Mouse (Mus musculus): Measurements from ENCODE around the gene Flnb. TPM values are rescaled to one million over a fixed set of nuclear protein-coding genes. Genes with fewer than 3 reads are reported as not detected.
A peak's percentile ranks its signal among the peaks of the same experiment; 100 is the strongest.

Flnb gene
- polyA plus RNA-seq (2016; fragmentation: Nextera tagmentation; extraction: Ambion mirVana): 17.2 and 19.8 TPM in 2 replicates

- peaks cover 8% of the 10 kb centered on the region; the same call in 1 of the 2 replicates for H3K27me3 ChIP-seq (ENCODE audit: insufficient read depth, poor library complexity, severe bottlenecking)
- H3K36me3 ChIP-seq: no peaks in the 10 kb centered on the region
- peak within 1 kb of the TSS; percentile 86 for H3K27ac ChIP-seq
- peak within 1 kb of the TSS; percentile 75 for H3K4me3 ChIP-seq
- DNase-seq (ENCODE audit: low spot score): peak; percentile 95
- WGBS: under 1% methylated on average over 49 of the region's 49 CpGs
- H3K4me1 ChIP-seq (replicated peaks): peaks cover 37% of the 10 kb centered on the region
- no peaks in the 10 kb centered on the region for H3K9me3 ChIP-seq
Observed at GRCm38 (mm10) chr14:7817770-7818462, at the start of gene Flnb. Gene Flnb (plus strand): TSS chr14:7817957.

- Histone ChIP-seq H3K36me3 (no peaks in the 10 kb centered on the region), H3K9me3 (no peaks in the 10 kb centered on the region), H3K27me3 (ENCODE audit: insufficient read depth, poor library complexity, severe bottlenecking) (no peaks in the 10 kb centered on the region), H3K4me1 (replicated peaks) (0 out of 2 replicates have a peak, but pooled peaks cover 7% of the 10 kb centered on the region), H3K27ac (peak overlapping the region; percentile 80), H3K4me3 (peak overlapping the region; percentile 51)
- DNase-seq (ENCODE audit: low spot score): peak; percentile 65
- WGBS: 50% methylated on average over 24 of the region's 24 CpGs
Observed at GRCm38 (mm10) chr14:7773714-7774389, 43.9 kb upstream of the Flnb start.

- 46% methylated on average over 13 of the region's 13 CpGs for WGBS
Observed at GRCm38 (mm10) chr14:7786073-7786472, 31.7 kb upstream of the Flnb start.

GRCm38 (mm10) chr14:7789266-7790030, 28.3 kb upstream of the Flnb start:
- Histone ChIP-seq H3K27ac (no peak overlapping the region), H3K9me3 (no peaks in the 10 kb centered on the region), H3K4me1 (replicated peaks) (peaks cover 11% of the 10 kb centered on the region), H3K4me3 (no peak overlapping the region), H3K27me3 (ENCODE audit: insufficient read depth, poor library complexity, severe bottlenecking) (peaks cover 16% of the 10 kb centered on the region; the same call in 1 of the 2 replicates), H3K36me3 (no peaks in the 10 kb centered on the region)
- no peak for DNase-seq (ENCODE audit: low spot score)
- 85% methylated on average over 7 of the region's 7 CpGs for WGBS

More at GRCm38 (mm10) chr14:7786073-7786472, 31.7 kb upstream of the Flnb start:
- Histone ChIP-seq H3K9me3 (no peaks in the 10 kb centered on the region), H3K4me3 (no peak overlapping the region), H3K27me3 (ENCODE audit: insufficient read depth, poor library complexity, severe bottlenecking) (peaks cover 4% of the 10 kb centered on the region; the same call in 1 of the 2 replicates), H3K27ac (no peak overlapping the region), H3K36me3 (no peaks in the 10 kb centered on the region), H3K4me1 (replicated peaks) (peaks cover 2% of the 10 kb centered on the region; the same call in 1 of the 2 replicates)
- DNase-seq (ENCODE audit: low spot score): no peak

GRCm38 (mm10) chr14:7791061-7791531, 26.7 kb upstream of the Flnb start:
- Histone ChIP-seq H3K27ac (peak overlapping the region; percentile 40), H3K4me3 (peak overlapping the region; percentile 57), H3K4me1 (replicated peaks) (peaks cover 11% of the 10 kb centered on the region), H3K27me3 (ENCODE audit: insufficient read depth, poor library complexity, severe bottlenecking) (peaks cover 16% of the 10 kb centered on the region; the same call in 1 of the 2 replicates), H3K36me3 (no peaks in the 10 kb centered on the region), H3K9me3 (no peaks in the 10 kb centered on the region)
- 13% methylated on average over 19 of the region's 19 CpGs for WGBS
- no peak for DNase-seq (ENCODE audit: low spot score)

GRCm38 (mm10) chr14:7791532-7792159, 26.1 kb upstream of the Flnb start, which contains the start of gene Gm26661:
Gene Gm26661 (plus strand): TSS chr14:7791587.
- Histone ChIP-seq H3K27me3 (ENCODE audit: insufficient read depth, poor library complexity, severe bottlenecking) (peaks cover 16% of the 10 kb centered on the region; the same call in 1 of the 2 replicates), H3K9me3 (no peaks in the 10 kb centered on the region), H3K27ac (peak within 1 kb of the TSS; percentile 40), H3K4me1 (replicated peaks) (peaks cover 11% of the 10 kb centered on the region), H3K4me3 (peak within 1 kb of the TSS; percentile 57), H3K36me3 (no peaks in the 10 kb centered on the region)
- WGBS: 2% methylated on average over 30 of the region's 30 CpGs
- DNase-seq (ENCODE audit: low spot score): peak; percentile 79

- H3K36me3 ChIP-seq: no peaks in the 10 kb centered on the region
- DNase-seq (ENCODE audit: low spot score): no peak
- peaks cover 9% of the 10 kb centered on the region for H3K4me1 ChIP-seq (replicated peaks)
- H3K27ac ChIP-seq: no peak overlapping the region
- H3K27me3 ChIP-seq (ENCODE audit: insufficient read depth, poor library complexity, severe bottlenecking): peaks cover 12% of the 10 kb centered on the region; the same call in 1 of the 2 replicates
- 88% methylated on average over 4 of the region's 4 CpGs for WGBS
- H3K9me3 ChIP-seq: 0 out of 2 replicates have a peak, but pooled peaks cover 4% of the 10 kb centered on the region
- H3K4me3 ChIP-seq: no peak overlapping the region
Observed at GRCm38 (mm10) chr14:7795961-7796360, 21.8 kb upstream of the Flnb start.

GRCm38 (mm10) chr14:7800611-7801010, 17.1 kb upstream of the Flnb start:
- no peaks in the 10 kb centered on the region for H3K27me3 ChIP-seq (ENCODE audit: insufficient read depth, poor library complexity, severe bottlenecking)
- 0 out of 2 replicates have a peak, but pooled peaks cover 6% of the 10 kb centered on the region for H3K4me1 ChIP-seq (replicated peaks)
- no peak overlapping the region for H3K27ac ChIP-seq
- no peaks in the 10 kb centered on the region for H3K36me3 ChIP-seq
- DNase-seq (ENCODE audit: low spot score): no peak
- H3K9me3 ChIP-seq: 0 out of 2 replicates have a peak, but pooled peaks cover 6% of the 10 kb centered on the region
- no peak overlapping the region for H3K4me3 ChIP-seq

GRCm38 (mm10) chr14:7801831-7802230, 15.9 kb upstream of the Flnb start:
- 13% methylated on average over 4 of the region's 4 CpGs for WGBS
- DNase-seq (ENCODE audit: low spot score): peak; percentile 31

GRCm38 (mm10) chr14:7803874-7804557, 13.7 kb upstream of the Flnb start:
- H3K36me3 ChIP-seq: no peaks in the 10 kb centered on the region
- H3K9me3 ChIP-seq: 0 out of 2 replicates have a peak, but pooled peaks cover 6% of the 10 kb centered on the region
- WGBS: 68% methylated on average over 4 of the region's 4 CpGs
- no peak overlapping the region for H3K4me3 ChIP-seq
- no peaks in the 10 kb centered on the region for H3K27me3 ChIP-seq (ENCODE audit: insufficient read depth, poor library complexity, severe bottlenecking)
- no peak overlapping the region for H3K27ac ChIP-seq
- H3K4me1 ChIP-seq (replicated peaks): 0 out of 2 replicates have a peak, but pooled peaks cover 8% of the 10 kb centered on the region
- DNase-seq (ENCODE audit: low spot score): no peak

More at GRCm38 (mm10) chr14:7801831-7802230, 15.9 kb upstream of the Flnb start:
- Histone ChIP-seq H3K27ac (no peak overlapping the region), H3K4me1 (replicated peaks) (0 out of 2 replicates have a peak, but pooled peaks cover 6% of the 10 kb centered on the region), H3K27me3 (ENCODE audit: insufficient read depth, poor library complexity, severe bottlenecking) (no peaks in the 10 kb centered on the region), H3K36me3 (no peaks in the 10 kb centered on the region), H3K9me3 (0 out of 2 replicates have a peak, but pooled peaks cover 6% of the 10 kb centered on the region), H3K4me3 (no peak overlapping the region)

- 0 out of 2 replicates have a peak, but pooled peaks cover 8% of the 10 kb centered on the region for H3K4me1 ChIP-seq (replicated peaks)
- WGBS: 94% methylated on average over 2 of the region's 2 CpGs
Observed at GRCm38 (mm10) chr14:7804558-7804905, 13.2 kb upstream of the Flnb start.

More at GRCm38 (mm10) chr14:7804558-7804905, 13.2 kb upstream of the Flnb start:
- Histone ChIP-seq H3K4me3 (no peak overlapping the region), H3K27me3 (ENCODE audit: insufficient read depth, poor library complexity, severe bottlenecking) (no peaks in the 10 kb centered on the region), H3K27ac (no peak overlapping the region), H3K9me3 (0 out of 2 replicates have a peak, but pooled peaks cover 6% of the 10 kb centered on the region), H3K36me3 (no peaks in the 10 kb centered on the region)
- no peak for DNase-seq (ENCODE audit: low spot score)

Measured in hindbrain, embryonic 10.5 days (tissue).